Mouse (Mus musculus): Measurements from ENCODE around the gene Il10. TPM values are rescaled to one million over a fixed set of nuclear protein-coding genes. Genes with fewer than 3 reads are reported as not detected.

The Il10 gene
- polyA plus RNA-seq, 1 experiment, result 25.6 TPM

- Histone ChIP-seq H3K4me3 (ENCODE audit: insufficient read depth, low read length) (no peak overlapping the region), H3K4me1 (ENCODE audit: control insufficient read depth, insufficient read depth, low read length) (no peaks in the 10 kb centered on the region), H3K27ac (ENCODE audit: insufficient read depth, low read depth, low read length) (no peak overlapping the region)
- TF ChIP-seq CTCF (IDR thresholded peaks at IDR 0.05; ENCODE audit: low read depth, low read length) (no peak), POLR2A (IDR thresholded peaks at IDR 0.05; ENCODE audit: borderline replicate concordance, low read depth, low read length) (no peak)
Observed at GRCm38 (mm10) chr1:130997441-130997840, 22.2 kb upstream of the Il10 start.

GRCm38 (mm10) chr1:130998321-130998720 lies 21.3 kb upstream of the Il10 start:
- Histone ChIP-seq H3K4me3 (ENCODE audit: insufficient read depth, low read length) (no peak overlapping the region), H3K27ac (ENCODE audit: insufficient read depth, low read depth, low read length) (no peak overlapping the region), H3K4me1 (ENCODE audit: control insufficient read depth, insufficient read depth, low read length) (no peaks in the 10 kb centered on the region)
- TF ChIP-seq POLR2A (IDR thresholded peaks at IDR 0.05; ENCODE audit: borderline replicate concordance, low read depth, low read length) (no peak), CTCF (IDR thresholded peaks at IDR 0.05; ENCODE audit: low read depth, low read length) (no peak)

DNA sequence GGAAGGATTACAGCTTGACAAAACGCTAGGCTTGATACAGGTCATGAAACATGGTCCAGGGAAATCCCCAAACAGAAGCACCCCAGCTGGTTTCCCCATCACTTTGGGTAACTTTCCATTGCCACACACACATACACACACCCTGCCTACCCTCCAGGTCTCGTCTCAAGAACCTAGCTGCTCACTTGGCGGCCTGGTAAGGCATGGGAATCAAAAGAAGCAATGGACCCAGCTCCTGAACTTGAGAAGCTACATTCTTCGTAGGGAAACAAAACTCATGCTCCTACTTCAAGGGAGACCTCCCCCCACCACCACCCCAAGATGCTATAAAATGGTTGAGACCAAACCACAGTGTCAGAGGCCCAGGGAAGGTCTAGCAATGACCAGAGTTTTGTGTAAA lies 19.9 kb upstream of the Il10 start:
- H3K4me1 ChIP-seq (ENCODE audit: control insufficient read depth, insufficient read depth, low read length), result no peaks in the 10 kb centered on the region
- TF ChIP-seq POLR2A (IDR thresholded peaks at IDR 0.05; ENCODE audit: borderline replicate concordance, low read depth, low read length) (no peak), CTCF (IDR thresholded peaks at IDR 0.05; ENCODE audit: low read depth, low read length) (no peak)
- H3K27ac ChIP-seq (ENCODE audit: insufficient read depth, low read depth, low read length), result no peak overlapping the region
- H3K4me3 ChIP-seq (ENCODE audit: insufficient read depth, low read length), result no peak overlapping the region

DNA sequence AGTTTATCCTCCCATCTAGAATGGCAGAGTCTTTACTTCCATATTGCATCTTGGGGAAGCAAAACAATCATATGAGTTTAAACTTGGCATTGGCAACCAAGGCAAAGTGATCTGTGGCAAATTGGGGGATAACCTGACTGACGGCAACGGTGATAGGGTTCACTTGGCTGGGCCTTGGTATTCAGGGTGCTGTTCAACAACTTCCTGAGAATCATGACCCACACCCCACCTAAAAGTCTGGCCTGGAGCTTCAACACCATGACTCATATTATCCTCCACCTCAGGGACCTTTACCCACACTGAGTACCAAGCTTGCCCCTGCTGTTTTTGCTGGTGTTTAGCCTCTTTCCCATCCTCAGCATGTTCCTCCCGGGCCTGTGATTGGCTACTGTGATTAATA lies 19.3 kb upstream of the Il10 start:
- H3K4me3 ChIP-seq (ENCODE audit: insufficient read depth, low read length), result no peak overlapping the region
- no peak overlapping the region for H3K27ac ChIP-seq (ENCODE audit: insufficient read depth, low read depth, low read length)
- no peaks in the 10 kb centered on the region for H3K4me1 ChIP-seq (ENCODE audit: control insufficient read depth, insufficient read depth, low read length)
- TF ChIP-seq POLR2A (IDR thresholded peaks at IDR 0.05; ENCODE audit: borderline replicate concordance, low read depth, low read length), result no peak
- no peak for TF ChIP-seq CTCF (IDR thresholded peaks at IDR 0.05; ENCODE audit: low read depth, low read length)

DNA sequence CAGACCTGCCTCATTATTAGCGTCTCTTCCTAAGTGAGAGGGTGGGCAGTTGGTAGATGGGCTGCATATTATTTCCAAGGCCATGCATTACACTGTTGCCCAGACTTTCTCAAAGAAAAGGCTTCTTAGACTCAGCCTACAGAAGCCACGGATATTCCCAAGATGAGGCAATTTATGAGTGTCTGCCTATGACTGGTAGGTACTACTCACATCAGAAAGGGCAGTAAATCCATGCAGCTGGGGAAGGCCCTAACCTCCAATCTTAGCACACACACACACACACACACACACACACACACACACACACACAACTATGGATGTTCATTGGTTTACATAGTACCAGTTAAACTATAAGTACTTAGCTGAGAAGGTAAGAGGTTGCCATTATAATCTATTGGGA lies 17.1 kb upstream of the Il10 start:
- Histone ChIP-seq H3K27ac (ENCODE audit: insufficient read depth, low read depth, low read length) (no peak overlapping the region), H3K4me1 (ENCODE audit: control insufficient read depth, insufficient read depth, low read length) (no peaks in the 10 kb centered on the region)

GRCm38 (mm10) chr1:131003037-131003922 lies 16.4 kb upstream of the Il10 start:
- H3K4me1 ChIP-seq (ENCODE audit: control insufficient read depth, insufficient read depth, low read length), result no peaks in the 10 kb centered on the region
- no peak overlapping the region for H3K27ac ChIP-seq (ENCODE audit: insufficient read depth, low read depth, low read length)
- no peak for TF ChIP-seq POLR2A (IDR thresholded peaks at IDR 0.05; ENCODE audit: borderline replicate concordance, low read depth, low read length)
- no peak for TF ChIP-seq CTCF (IDR thresholded peaks at IDR 0.05; ENCODE audit: low read depth, low read length)
- H3K4me3 ChIP-seq (ENCODE audit: insufficient read depth, low read length), result no peak overlapping the region

More for the DNA sequence above, 17.1 kb upstream of the Il10 start:
- no peak overlapping the region for H3K4me3 ChIP-seq (ENCODE audit: insufficient read depth, low read length)
- no peak for TF ChIP-seq POLR2A (IDR thresholded peaks at IDR 0.05; ENCODE audit: borderline replicate concordance, low read depth, low read length)
- TF ChIP-seq CTCF (IDR thresholded peaks at IDR 0.05; ENCODE audit: low read depth, low read length), result no peak

DNA sequence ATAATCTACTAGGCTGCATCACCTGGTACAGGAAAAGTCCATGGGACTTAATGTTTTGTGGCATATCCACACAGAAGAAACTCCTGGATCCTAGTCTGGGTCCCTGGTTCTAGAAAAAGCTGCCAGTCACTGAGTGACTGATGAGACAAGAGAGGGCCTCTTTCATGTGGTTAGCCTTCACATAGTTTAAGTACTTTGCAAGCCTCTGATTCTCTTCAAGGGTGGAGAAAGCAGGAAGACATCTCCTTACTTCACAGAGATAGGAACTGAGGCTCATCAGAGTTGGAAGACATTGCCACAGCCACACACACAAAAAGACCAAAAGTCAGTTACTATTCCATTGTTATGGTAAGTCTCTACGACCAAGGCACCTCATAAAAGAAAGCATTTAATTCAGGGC lies 13.6 kb upstream of the Il10 start:
- Histone ChIP-seq H3K4me1 (ENCODE audit: control insufficient read depth, insufficient read depth, low read length) (no peaks in the 10 kb centered on the region), H3K4me3 (ENCODE audit: insufficient read depth, low read length) (no peak overlapping the region), H3K27ac (ENCODE audit: insufficient read depth, low read depth, low read length) (no peak overlapping the region)
- TF ChIP-seq CTCF (IDR thresholded peaks at IDR 0.05; ENCODE audit: low read depth, low read length) (no peak), POLR2A (IDR thresholded peaks at IDR 0.05; ENCODE audit: borderline replicate concordance, low read depth, low read length) (no peak)

DNA sequence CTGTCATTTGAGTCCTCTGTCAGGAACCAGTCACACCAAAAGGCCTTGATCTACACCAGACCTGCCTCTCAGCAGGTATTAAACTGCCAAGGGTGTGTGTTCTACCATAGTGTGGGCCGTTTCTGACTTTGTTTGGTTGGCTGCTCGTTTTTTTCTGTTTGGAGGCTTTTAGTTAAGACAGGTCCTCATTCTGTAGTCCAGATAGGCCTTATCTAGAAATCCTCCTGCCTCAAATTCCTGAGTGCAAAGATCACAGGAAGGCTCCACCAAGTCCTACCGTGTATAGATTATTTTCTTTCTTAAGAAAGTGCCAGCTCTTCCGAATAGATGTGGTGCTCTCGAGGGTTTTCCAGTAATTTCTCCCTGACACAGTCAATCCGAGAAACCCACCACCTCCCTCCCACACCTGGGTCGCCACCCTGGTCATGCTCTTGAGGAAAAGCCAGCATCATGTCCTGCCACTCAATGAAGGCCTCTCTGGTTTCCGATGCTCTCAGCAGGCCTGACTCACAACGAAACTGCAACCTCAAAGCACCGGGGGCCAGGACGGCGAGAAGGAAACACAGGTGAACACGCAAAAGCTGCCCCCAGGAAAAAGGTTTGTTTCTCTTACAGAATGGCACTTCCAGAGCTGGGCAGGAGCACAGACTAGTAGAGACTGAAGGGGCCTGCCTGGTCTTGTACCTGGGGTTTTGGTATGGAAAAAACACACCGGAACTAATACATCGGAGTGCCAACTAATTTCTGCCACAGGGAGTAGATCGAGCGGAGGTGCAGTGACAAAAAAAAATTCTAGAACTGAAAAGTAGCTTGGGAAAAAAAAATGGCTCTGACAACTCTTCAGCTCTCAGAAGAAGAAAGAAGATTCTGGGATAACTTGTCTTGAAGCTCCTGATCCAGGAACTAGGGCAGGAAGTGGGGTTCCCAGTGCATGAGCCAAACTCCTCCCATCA lies 9.2 kb upstream of the Il10 start:
- TF ChIP-seq CTCF (IDR thresholded peaks at IDR 0.05; ENCODE audit: low read depth, low read length), result no peak
- no peak for TF ChIP-seq POLR2A (IDR thresholded peaks at IDR 0.05; ENCODE audit: borderline replicate concordance, low read depth, low read length)
- peaks cover 8% of the 10 kb centered on the region for H3K4me1 ChIP-seq (ENCODE audit: control insufficient read depth, insufficient read depth, low read length)
- H3K27ac ChIP-seq (ENCODE audit: insufficient read depth, low read depth, low read length), result no peak overlapping the region
- no peak overlapping the region for H3K4me3 ChIP-seq (ENCODE audit: insufficient read depth, low read length)

DNA sequence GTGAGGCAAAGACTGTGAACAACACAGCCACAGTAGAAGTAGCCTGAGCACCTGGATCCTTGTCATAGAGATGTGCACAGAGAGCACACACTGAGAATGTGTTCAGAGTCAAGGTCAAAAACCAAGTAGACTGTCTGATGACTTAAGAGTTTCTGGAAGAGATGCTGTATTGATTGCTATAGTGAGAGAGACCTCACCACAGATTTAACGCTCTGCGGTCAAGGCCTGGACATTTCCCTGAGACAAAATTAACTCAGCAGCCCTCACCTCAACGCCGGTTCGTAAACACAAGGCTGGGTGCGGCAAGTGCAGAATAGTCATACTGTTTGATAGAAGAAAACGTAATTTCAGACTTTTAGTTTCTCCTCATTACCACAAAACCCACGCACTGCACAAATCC lies 7.2 kb upstream of the Il10 start:
- peaks cover 16% of the 10 kb centered on the region for H3K4me1 ChIP-seq (ENCODE audit: control insufficient read depth, insufficient read depth, low read length)

More for the DNA sequence above, 7.2 kb upstream of the Il10 start:
- Histone ChIP-seq H3K27ac (ENCODE audit: insufficient read depth, low read depth, low read length) (no peak overlapping the region), H3K4me3 (ENCODE audit: insufficient read depth, low read length) (no peak overlapping the region)
- TF ChIP-seq POLR2A (IDR thresholded peaks at IDR 0.05; ENCODE audit: borderline replicate concordance, low read depth, low read length) (no peak), CTCF (IDR thresholded peaks at IDR 0.05; ENCODE audit: low read depth, low read length) (no peak)

Data from bone marrow macrophage, adult 2 months (primary cell).